Mouse (Mus musculus) hindbrain, embryonic 11.5 days (tissue): ENCODE measurements at regions not wholly inside any gene's neighbourhood (a gene's known extent, or its start where the extent isn't known, plus 50 kb on each side); places are given as distances from the start of the nearest gene placed in this dataset.

ENCODE experiments used
- ATAC-seq: fragments of 200-750 bp; cut with Nextera tagmentation; 2 replicates; pipeline ENCODE4 v1.8.0; 2017; ENCODE audit warnings: mild to moderate bottlenecking, moderate TSS enrichment, moderate library complexity; ENCODE audit not compliant: low FRiP score
- DNase-seq: peaks from one replicate; pipeline ENCODE4 v3.0.0-alpha.2; 2015; ENCODE audit warnings: low spot score
- H3K27ac ChIP-seq: fragments of 300-500 bp; sonication (generic); 2 replicates; pipeline ENCODE4 v1.5.1; 2014; ENCODE audit warnings: mild to moderate bottlenecking, low read depth, low read length
- H3K27me3 ChIP-seq: fragments of 300-500 bp; sonication (generic); 2 replicates; pipeline ENCODE4 v1.6.1; 2014; ENCODE audit warnings: mild to moderate bottlenecking, low read length, moderate library complexity, mixed read lengths; ENCODE audit not compliant: control insufficient read depth, insufficient read depth
- H3K36me3 ChIP-seq: fragments of 300-500 bp; sonication (generic); 2 replicates; pipeline ENCODE4 v1.6.1; 2014; ENCODE audit warnings: mild to moderate bottlenecking, low read length, moderate library complexity, mixed read lengths; ENCODE audit not compliant: control insufficient read depth, insufficient read depth
- H3K4me1 ChIP-seq: fragments of 300-500 bp; sonication (generic); replicated peaks from 2 replicates; pipeline ENCODE4 v1.6.1; 2014; ENCODE audit warnings: low read length, mixed read lengths; ENCODE audit not compliant: control insufficient read depth, insufficient read depth
- H3K4me2 ChIP-seq: fragments of 300-500 bp; sonication (generic); replicated peaks from 2 replicates; pipeline ENCODE4 v1.6.1; 2014; ENCODE audit warnings: mild to moderate bottlenecking, low read depth, low read length
- H3K4me3 ChIP-seq: fragments of 300-500 bp; sonication (generic); 2 replicates; pipeline ENCODE4 v1.5.1; 2014; ENCODE audit warnings: low read depth, low read length
- H3K9ac ChIP-seq: fragments of 300-500 bp; sonication (generic); 2 replicates; pipeline ENCODE4 v1.6.1; 2014; ENCODE audit warnings: low read depth, low read length
- H3K9me3 ChIP-seq: fragments of 300-500 bp; sonication (generic); 2 replicates; pipeline ENCODE4 v1.6.1; 2016; ENCODE audit warnings: low read length; ENCODE audit not compliant: control insufficient read depth
- WGBS: fragments of 180-500 bp; shearing (Covaris S2); extraction: QIAGEN DNeasy Blood & Tissue Kit; methylation state at CpG from one replicate; pipeline ENCODE4 v1.1.7; 2014; 5-methylcytosine and 5-hydroxymethylcytosine counted together

DNA sequence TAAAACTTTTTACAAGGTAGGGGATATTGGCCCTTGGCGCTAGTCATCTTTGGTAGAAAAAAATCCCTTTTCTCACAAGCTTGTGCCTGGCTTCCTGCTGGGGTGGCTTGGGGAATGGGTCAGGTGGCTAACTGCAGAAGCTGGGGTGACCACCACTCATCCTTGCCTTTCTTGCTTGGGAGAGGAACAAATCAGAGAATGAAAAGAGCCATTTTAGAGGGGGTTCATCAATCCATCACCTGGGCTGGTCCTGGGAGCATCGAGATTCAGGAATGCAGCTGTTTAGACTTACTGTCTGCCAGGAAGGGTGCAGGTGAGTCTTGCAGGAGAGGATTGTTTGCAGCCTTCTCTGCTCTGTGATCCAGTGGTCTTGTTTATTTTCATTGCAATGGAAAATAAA, 52.2 kb upstream of the Comtd1 start:
- Histone ChIP-seq H3K4me1 (peaks cover 5% of the 10 kb centered on the region), H3K27ac (no peak overlapping the region), H3K4me3 (no peak overlapping the region), H3K36me3 (no peaks in the 10 kb centered on the region), H3K4me2 (no peak overlapping the region), H3K9me3 (no peaks in the 10 kb centered on the region), H3K9ac (no peak overlapping the region), H3K27me3 (no peaks in the 10 kb centered on the region)
- DNase-seq (no peak), ATAC-seq (no peak)
- WGBS = 79% methylated on average over 2 of the region's 2 CpGs

DNA sequence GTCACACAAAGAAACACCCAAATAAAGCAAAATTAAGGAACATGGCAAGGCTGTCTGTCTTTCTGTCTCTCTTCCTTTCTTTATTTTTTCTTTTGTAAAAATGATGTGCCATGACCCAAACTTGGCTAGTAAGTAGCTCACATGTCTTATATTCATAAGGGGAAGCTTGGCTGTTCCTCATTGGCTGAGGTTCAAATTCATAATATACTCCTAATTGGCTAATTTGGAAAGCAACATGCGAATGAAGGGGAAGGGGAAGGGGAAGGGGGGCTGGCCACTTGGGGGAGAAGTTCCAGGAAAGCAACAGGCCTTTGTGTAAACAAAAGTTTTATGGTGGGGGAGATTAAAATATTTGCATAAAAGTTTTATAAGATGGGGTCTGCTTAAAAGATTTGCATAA, 51.7 kb upstream of the Comtd1 start:
- Histone ChIP-seq H3K4me2 (no peak overlapping the region), H3K36me3 (no peaks in the 10 kb centered on the region), H3K9me3 (no peaks in the 10 kb centered on the region), H3K27ac (no peak overlapping the region), H3K4me3 (no peak overlapping the region), H3K4me1 (peaks cover 5% of the 10 kb centered on the region), H3K27me3 (no peaks in the 10 kb centered on the region), H3K9ac (no peak overlapping the region)
- ATAC-seq (no peak), DNase-seq (no peak)
- 54% methylated on average over 1 of the region's 1 CpGs for WGBS
